Mouse (Mus musculus): ENCODE measurements around the gene Gm13889. TPM values are rescaled to one million over a fixed set of nuclear protein-coding genes. Genes with fewer than 3 reads are reported as not detected.

The Gm13889 gene
- total RNA-seq (2021): 10 to 100 TPM; 50.5 to 51.2 TPM
- long read RNA-seq, experiment 1, transcript Gm13889-201 (1 exons, 1,386 nt): major isoform, 30 of 30 reads
- long read RNA-seq, experiment 1, partial matches to known transcripts: 0 of 30 reads
- long read RNA-seq, experiment 1, other reads (novel, unspliced or antisense): 0 of 30 reads
- long read RNA-seq, experiment 2, transcript Gm13889-201 (1 exons, 1,386 nt): major isoform, 34 of 34 reads
- long read RNA-seq, experiment 2, partial matches to known transcripts: 0 of 34 reads
- long read RNA-seq, experiment 2, other reads (novel, unspliced or antisense): 0 of 34 reads

DNA sequence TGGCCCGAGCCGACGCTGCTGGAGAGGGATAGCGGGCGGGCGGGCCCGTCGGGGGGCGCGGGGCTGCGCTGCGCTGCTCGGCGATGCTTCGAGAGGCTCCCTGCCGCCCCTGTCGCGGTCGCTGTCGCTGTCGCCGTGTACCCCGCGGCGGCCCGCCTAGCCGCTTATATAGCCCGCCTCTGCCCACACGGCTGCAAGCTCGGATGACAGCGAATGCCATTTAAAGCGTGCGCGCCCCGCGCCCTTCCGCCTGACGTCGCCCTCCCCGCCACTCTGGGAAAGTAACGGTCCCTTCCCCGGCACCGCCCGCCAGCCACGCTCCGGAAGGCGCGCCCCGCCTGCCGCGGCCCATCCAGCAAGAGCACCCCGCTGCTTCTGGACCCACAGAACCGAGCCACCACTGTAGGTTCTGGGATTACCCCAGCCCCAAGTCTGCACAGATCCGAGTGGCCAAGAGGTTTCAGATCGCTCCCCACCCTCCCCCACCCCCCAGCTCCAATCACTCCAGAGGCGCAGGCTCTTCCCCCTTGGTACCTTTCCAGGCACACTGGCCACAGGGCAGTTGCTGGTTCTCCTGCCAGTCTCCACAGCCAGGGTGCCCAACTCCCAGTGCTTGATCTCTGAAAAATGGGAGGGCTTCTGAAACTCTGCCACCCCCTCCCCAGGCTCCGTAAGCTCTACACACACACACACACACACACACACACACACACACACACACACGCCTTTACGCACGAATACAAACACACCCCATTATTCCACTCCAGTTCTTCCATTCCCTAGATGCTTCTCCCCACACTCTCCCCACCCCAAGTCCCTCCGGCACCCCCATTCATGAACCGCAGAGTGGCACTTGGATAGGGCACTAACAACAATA is at the start of gene Gm13889:
Gene Gm13889, minus strand, starts transcription at position 294 of the 877 bp plus-strand sequence.
- peak; percentile 87 to 88 for DNase-seq (ENCODE audit: low spot score in 2 of 2)
- H3K4me3 ChIP-seq: peak within 1 kb of the TSS; percentile 91
- no peak for TF ChIP-seq CTCF (conservative IDR thresholded peaks at IDR 0.05)
- H3K27ac ChIP-seq: peak within 1 kb of the TSS; percentile 97

DNA sequence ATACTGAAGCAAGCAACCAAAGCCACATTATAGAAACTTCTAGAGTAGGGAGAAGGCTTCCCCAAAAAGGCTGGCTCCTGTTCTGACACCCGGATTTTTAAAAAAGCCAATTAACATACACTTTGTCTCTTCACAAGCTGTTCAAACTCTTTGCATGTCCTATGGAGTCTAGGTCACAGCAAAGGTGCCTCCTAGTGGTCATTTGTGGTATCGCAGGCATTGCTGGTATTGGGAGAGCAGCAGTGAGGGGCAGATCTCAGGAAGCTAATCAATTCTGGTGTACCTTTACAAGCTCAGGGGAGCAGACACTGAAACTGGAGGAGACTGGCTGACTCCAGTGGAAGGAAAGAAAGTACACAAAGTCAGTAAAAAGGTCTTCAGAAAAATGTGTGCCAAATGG is 45.3 kb upstream of the Gm13889 start:
- TF ChIP-seq CTCF (conservative IDR thresholded peaks at IDR 0.05): peak; percentile 100
- DNase-seq (ENCODE audit: low spot score in 2 of 2): peak; percentile 85 to 97
- Histone ChIP-seq H3K4me3 (no peak overlapping the region), H3K27ac (no peak overlapping the region)

DNA sequence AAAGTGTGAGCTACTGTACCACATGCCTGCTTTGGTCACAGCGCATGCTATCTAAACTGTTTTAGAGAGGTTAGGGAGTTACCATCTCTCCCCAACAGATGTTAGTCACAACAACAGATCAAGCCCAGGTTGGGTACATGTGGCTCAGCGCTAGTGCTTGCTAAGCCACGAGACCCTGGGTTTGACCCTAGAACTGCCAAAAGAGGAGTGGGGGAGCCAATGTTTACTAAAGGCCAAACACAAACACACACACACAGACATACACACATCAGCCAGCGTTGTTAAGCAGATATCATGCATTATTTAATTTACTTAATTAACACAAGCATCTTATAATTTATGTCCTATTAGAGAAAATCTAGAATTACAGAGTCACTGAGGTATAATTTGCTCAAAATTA is 44.9 kb upstream of the Gm13889 start:
- DNase-seq (ENCODE audit: low spot score in 2 of 2): no peak
- TF ChIP-seq CTCF (conservative IDR thresholded peaks at IDR 0.05): no peak
- no peak overlapping the region for H3K4me3 ChIP-seq
- H3K27ac ChIP-seq: no peak overlapping the region

DNA sequence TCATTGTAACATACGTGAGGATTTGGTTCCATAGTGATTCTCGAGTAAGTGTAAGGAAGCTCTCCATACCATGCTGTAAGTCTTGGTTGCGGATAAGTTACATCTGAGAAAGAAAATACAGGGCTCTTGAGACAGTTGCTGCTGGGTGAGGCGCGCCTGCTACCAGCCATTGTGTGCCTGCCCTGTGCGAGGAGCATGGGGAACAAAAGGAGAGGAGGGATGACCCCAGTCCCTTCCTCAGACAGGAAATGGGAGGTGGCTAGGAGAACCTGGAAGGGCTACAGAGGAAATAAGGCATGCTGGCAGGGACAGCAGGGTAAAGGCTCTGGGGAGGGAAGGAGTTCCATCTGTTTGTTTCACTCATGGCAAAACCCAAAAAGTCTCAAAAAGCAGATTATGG is 44.4 kb upstream of the Gm13889 start:
- DNase-seq (ENCODE audit: low spot score in 2 of 2): no peak
- no peak for TF ChIP-seq CTCF (conservative IDR thresholded peaks at IDR 0.05)

DNA sequence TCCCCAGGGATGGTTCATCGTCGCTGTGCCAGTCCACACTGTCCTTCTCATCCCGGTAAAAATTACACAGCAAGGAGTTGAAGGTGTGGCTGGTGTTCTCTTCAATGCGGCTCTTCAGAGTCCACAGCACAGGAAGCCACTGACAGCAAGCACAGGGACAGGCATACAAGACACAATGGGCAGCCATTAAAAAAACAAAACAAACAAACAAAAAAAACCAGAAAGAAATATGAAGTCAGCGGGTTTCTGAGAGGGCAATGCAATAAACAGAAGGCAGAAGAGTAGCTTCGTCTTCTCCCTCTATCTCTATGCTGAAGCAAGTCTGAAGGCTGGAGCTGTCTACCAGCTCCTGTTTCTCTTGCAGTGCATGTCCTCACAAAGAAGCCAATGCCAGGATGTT is 39.3 kb upstream of the Gm13889 start, which contains the start of gene Gm27027:
Gene Gm27027, minus strand, starts transcription at position 101 of the 400 bp plus-strand sequence.
- H3K27ac ChIP-seq: no peak within 1 kb of the TSS
- no peak for DNase-seq (ENCODE audit: low spot score in 2 of 2)
- TF ChIP-seq CTCF (conservative IDR thresholded peaks at IDR 0.05): no peak
- H3K4me3 ChIP-seq: no peak within 1 kb of the TSS

More for the DNA sequence above, 44.4 kb upstream of the Gm13889 start:
- Histone ChIP-seq H3K27ac (no peak overlapping the region), H3K4me3 (no peak overlapping the region)

DNA sequence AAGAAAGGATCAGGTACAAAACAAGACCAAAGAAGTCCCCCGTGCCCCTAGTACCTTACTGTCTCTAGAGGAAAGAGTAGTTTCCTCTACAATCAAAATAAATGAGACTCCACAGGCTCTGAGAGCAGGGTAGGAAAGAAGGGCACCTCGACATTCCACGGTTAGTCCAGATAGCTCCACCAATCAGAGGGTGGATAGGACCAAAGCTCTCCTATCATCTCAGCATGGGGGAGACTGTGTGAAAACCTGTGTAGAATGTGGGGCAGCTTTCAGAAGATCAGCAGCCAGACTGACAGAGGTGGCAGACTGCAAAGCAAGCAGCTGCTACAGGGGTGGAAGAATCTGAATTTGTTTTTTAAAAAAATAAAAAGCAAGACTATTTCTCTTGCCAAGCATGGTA is 35.8 kb upstream of the Gm13889 start:
- Histone ChIP-seq H3K27ac (peak overlapping the region; percentile 85), H3K4me3 (no peak overlapping the region)
- no peak for TF ChIP-seq CTCF (conservative IDR thresholded peaks at IDR 0.05)
- no peak for DNase-seq (ENCODE audit: low spot score in 2 of 2)

DNA sequence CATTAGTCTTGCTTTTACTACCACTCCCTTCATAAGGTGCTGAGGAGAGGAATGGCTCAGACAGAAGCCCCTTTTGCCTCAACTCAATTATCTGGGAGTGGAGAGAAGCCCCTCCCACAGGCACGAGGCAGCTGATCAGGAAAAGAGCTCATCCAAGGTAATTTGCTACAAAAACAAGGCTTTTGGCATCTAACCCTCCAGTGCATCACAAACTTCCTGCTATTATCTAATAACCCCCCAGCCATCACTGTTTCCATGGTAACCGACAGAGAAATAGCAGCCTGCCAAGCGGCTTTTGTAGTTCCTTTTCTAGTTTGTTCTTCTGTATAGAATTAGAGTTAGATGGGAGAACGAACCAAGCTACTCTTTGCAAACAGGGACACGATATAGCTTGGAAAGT is 35.3 kb upstream of the Gm13889 start:
- no peak for TF ChIP-seq CTCF (conservative IDR thresholded peaks at IDR 0.05)
- Histone ChIP-seq H3K27ac (peak overlapping the region; percentile 85), H3K4me3 (no peak overlapping the region)
- peak; percentile 58 to 68 for DNase-seq (ENCODE audit: low spot score in 2 of 2)

DNA sequence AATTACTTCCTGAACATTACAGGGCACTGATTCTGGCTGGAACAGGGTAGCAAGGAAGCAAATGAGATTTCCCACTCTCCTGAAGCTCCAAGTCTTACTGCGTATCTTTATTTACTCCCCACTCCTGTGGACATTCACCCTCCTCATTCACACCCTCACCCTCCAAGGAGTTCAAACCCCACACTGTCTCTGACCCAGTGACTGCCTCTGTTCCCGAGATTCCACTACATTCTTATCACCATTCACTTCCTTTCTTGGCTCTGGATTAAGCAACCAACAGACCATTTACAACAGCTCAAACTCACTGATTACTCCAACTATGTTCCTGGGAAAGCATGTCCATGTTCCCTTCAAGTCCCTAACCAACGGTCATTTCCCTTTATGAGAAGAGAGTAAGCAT is 34.3 kb upstream of the Gm13889 start:
- no peak for DNase-seq (ENCODE audit: low spot score in 2 of 2)
- H3K27ac ChIP-seq: peak overlapping the region; percentile 85
- no peak overlapping the region for H3K4me3 ChIP-seq
- no peak for TF ChIP-seq CTCF (conservative IDR thresholded peaks at IDR 0.05)

DNA sequence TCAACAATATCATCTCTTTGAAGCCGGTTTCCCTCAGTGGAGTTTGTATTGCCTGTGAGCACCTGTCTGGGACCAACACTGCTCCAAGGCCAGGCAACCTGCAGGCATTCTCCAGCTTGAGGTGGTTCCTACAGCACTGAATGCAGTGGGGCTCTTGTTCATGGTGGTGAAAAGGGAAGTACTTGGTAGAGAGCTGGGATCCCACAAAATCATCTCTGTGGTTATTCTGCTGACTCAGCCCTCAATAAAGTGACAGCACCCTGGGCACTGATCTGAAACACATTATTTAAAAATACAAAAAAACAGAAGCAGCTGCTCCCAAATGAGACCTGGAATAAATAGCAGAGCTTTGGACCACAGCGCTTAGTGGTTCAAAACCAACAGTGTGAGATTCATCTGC is 31.4 kb upstream of the Gm13889 start:
- DNase-seq (ENCODE audit: low spot score in 2 of 2): no peak
- TF ChIP-seq CTCF (conservative IDR thresholded peaks at IDR 0.05): no peak
- Histone ChIP-seq H3K27ac (peak overlapping the region; percentile 32; the same call in 1 of the 2 replicates), H3K4me3 (no peak overlapping the region)

DNA sequence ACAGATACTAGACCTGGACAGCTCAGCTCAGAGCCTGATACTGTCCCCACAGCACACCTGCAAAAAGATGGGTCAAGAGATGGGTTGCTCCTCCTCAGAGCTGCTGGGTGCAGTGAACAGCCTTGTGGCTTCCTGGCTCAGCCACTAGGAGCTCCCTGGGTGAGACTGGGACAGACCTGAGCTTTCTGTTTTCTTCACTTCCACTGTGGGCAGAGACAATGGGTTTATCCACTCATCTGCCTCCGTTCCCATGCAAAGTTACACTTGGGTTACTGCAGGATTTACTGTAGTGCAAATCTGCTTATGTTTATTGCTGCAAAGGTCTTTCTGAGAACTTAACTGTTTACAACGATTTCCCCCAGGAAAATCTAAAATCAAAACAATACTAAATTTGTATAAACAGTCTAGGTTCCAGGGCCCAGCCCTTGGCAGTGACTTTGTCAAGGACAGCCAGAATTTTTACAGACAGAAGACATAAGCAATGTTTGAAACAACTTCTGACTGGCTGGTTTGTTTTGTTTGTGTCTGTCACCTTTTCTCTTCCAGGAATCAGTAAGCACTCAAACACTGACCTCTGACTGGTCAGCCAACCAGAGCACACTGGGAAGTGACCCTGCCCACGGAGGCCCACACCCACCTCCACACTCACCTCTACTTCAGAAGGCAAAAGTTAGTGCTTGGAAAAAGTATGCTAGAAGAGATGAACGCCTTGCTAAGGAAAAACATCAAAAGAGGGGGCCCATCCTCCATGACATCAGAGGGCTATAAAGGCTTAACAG is 25.6 kb upstream of the Gm13889 start:
- no peak for DNase-seq (ENCODE audit: low spot score in 2 of 2)
- no peak overlapping the region for H3K4me3 ChIP-seq
- TF ChIP-seq CTCF (conservative IDR thresholded peaks at IDR 0.05): peak; percentile 30

DNA sequence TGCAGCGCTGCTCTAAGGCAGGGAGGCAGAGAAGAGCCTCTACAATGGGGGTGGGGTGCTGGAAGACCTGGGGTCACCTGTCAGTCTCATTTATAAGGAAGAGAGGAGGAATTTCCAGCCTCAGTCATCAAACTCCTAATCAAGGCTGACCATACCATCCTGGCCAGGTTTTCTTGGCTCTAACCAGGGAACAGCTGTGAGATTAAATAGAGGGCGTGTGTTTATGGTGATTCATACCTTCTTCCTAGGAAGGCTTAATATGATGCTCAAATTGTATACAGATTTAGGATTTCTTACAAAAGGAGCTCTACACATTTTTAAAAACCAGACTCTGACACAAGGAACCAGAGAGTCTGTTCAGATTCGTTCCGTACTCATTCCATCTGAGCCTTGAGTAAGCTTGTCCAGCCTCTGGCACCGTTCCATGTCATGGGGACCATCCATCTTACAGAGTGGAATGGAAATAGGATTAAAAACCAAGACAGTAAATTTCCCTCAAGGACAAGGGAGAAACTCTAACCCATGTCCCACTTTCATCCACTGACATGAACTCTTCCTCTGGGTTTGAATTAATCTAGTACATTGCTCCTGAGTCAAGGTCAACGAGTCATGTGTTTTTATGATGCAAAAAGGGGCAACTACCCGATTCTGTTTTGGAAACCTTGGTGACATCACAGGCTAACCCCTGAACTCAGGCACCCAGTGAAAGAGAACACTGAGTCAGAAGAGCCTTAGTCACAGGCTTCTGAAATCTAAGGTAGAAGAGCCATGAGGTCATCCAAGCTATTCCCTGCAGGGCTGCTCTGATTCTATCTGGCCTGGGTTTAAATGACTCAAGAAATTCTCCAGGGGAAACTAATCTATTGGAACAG is 22.5 kb upstream of the Gm13889 start:
- DNase-seq (ENCODE audit: low spot score in 2 of 2): no peak
- Histone ChIP-seq H3K27ac (peak overlapping the region; percentile 39), H3K4me3 (no peak overlapping the region)
- TF ChIP-seq CTCF (conservative IDR thresholded peaks at IDR 0.05): no peak

More for the DNA sequence above, 25.6 kb upstream of the Gm13889 start:
- no peak overlapping the region for H3K27ac ChIP-seq
